Mouse (Mus musculus) heart, embryonic 15.5 days (tissue): ENCODE results near the gene Spata2. TPM values are rescaled to one million over a fixed set of nuclear protein-coding genes. Genes with fewer than 3 reads are reported as not detected.

Experiments used
- ATAC-seq: fragments of 200-750 bp; cut with Nextera tagmentation; replicated peaks from 2 replicates; pipeline ENCODE4 v1.8.0; 2017; ENCODE audit warnings: low read depth, moderate TSS enrichment; ENCODE audit not compliant: insufficient number of reproducible peaks, insufficient read depth, low FRiP score
- H3K27ac ChIP-seq: fragments of 300-500 bp; sonication (generic); 2 replicates; pipeline ENCODE4 v1.5.1; 2015; ENCODE audit warnings: mild to moderate bottlenecking, inconsistent platforms
- H3K27me3 ChIP-seq: fragments of 300-500 bp; sonication (generic); 2 replicates; pipeline ENCODE4 v1.6.1; 2015; ENCODE audit warnings: inconsistent platforms
- H3K36me3 ChIP-seq: fragments of 300-500 bp; sonication (generic); 2 replicates; pipeline ENCODE4 v1.6.1; 2015; ENCODE audit warnings: mild to moderate bottlenecking, inconsistent platforms
- H3K4me1 ChIP-seq: fragments of 300-500 bp; sonication (generic); replicated peaks from 2 replicates; pipeline ENCODE4 v1.6.1; 2015; ENCODE audit warnings: inconsistent platforms
- H3K4me2 ChIP-seq: fragments of 300-500 bp; sonication (generic); 2 replicates; pipeline ENCODE4 v1.6.1; 2015; ENCODE audit warnings: inconsistent platforms, mild to moderate bottlenecking, moderate library complexity
- H3K4me3 ChIP-seq: fragments of 300-500 bp; sonication (generic); 2 replicates; pipeline ENCODE4 v1.5.1; 2015; ENCODE audit warnings: mild to moderate bottlenecking, inconsistent platforms
- H3K9ac ChIP-seq: fragments of 300-500 bp; sonication (generic); 2 replicates; pipeline ENCODE4 v1.6.1; 2015; ENCODE audit warnings: mild to moderate bottlenecking, inconsistent platforms
- H3K9me3 ChIP-seq: fragments of 300-500 bp; sonication (generic); replicated peaks from 2 replicates; pipeline ENCODE4 v1.6.1; 2016; ENCODE audit warnings: inconsistent platforms
- WGBS: fragments of 180-500 bp; shearing (Covaris S2); methylation state at CpG from one replicate; pipeline ENCODE4 v1.1.7; 2015; ENCODE audit warnings: mixed read lengths; 5-methylcytosine and 5-hydroxymethylcytosine counted together
- polyA plus RNA-seq: library from polyadenylated mRNA; unstranded; fragments of >200 nt; fragmentation: Nextera tagmentation; extraction: Ambion mirVana; gene quantifications from 2 replicates; pipeline ENCODE4 v1.2.1, GENCODE M21; 2015

Gene Spata2
- polyA plus RNA-seq, 1 experiment from 2014 or later, result 13.8 TPM

GRCm38 (mm10) chr2:167508569-167508968 is 15.9 kb upstream of the Spata2 start:
- Histone ChIP-seq H3K4me3 (no peak overlapping the region), H3K27me3 (no peaks in the 10 kb centered on the region), H3K9me3 (no peaks in the 10 kb centered on the region), H3K36me3 (peaks cover 37% of the 10 kb centered on the region), H3K9ac (no peak overlapping the region), H3K4me1 (peaks cover 45% of the 10 kb centered on the region), H3K4me2 (no peak overlapping the region), H3K27ac (no peak overlapping the region)
- ATAC-seq, result no peak
- 93% methylated on average over 4 of the region's 4 CpGs for WGBS

GRCm38 (mm10) chr2:167507719-167508385 is 15.2 kb upstream of the Spata2 start:
- Histone ChIP-seq H3K27ac (no peak overlapping the region), H3K36me3 (peaks cover 30% of the 10 kb centered on the region), H3K9me3 (no peaks in the 10 kb centered on the region), H3K4me2 (no peak overlapping the region), H3K4me3 (no peak overlapping the region), H3K9ac (no peak overlapping the region), H3K4me1 (peaks cover 47% of the 10 kb centered on the region), H3K27me3 (no peaks in the 10 kb centered on the region)
- ATAC-seq, result no peak
- WGBS, result 74% methylated on average over 3 of the region's 3 CpGs

- Histone ChIP-seq H3K9me3 (no peaks in the 10 kb centered on the region), H3K4me1 (peaks cover 48% of the 10 kb centered on the region), H3K4me3 (no peak overlapping the region), H3K9ac (no peak overlapping the region), H3K27ac (no peak overlapping the region), H3K27me3 (no peaks in the 10 kb centered on the region), H3K4me2 (no peak overlapping the region), H3K36me3 (peaks cover 19% of the 10 kb centered on the region)
- ATAC-seq, result no peak
- WGBS, result 90% methylated on average over 10 of the region's 10 CpGs
Measured at GRCm38 (mm10) chr2:167506546-167507260, 14.0 kb upstream of the Spata2 start.

- Histone ChIP-seq H3K4me2 (peak overlapping the region; percentile 95), H3K4me1 (peaks cover 38% of the 10 kb centered on the region), H3K9ac (0 out of 2 replicates have a peak overlapping the region, but pooled peaks have one; percentile 32), H3K27ac (no peak overlapping the region), H3K36me3 (peaks cover 11% of the 10 kb centered on the region; the same call in 1 of the 2 replicates), H3K27me3 (no peaks in the 10 kb centered on the region), H3K4me3 (peak overlapping the region; percentile 98), H3K9me3 (no peaks in the 10 kb centered on the region)
- WGBS, result 77% methylated on average over 3 of the region's 3 CpGs
- no peak for ATAC-seq
Measured at GRCm38 (mm10) chr2:167505127-167505526, 12.4 kb upstream of the Spata2 start.

GRCm38 (mm10) chr2:167503896-167504349 is 11.2 kb upstream of the Spata2 start:
- peak overlapping the region; percentile 95 for H3K4me2 ChIP-seq
- peak overlapping the region; percentile 84 for H3K27ac ChIP-seq
- H3K27me3 ChIP-seq, result no peaks in the 10 kb centered on the region
- H3K4me1 ChIP-seq, result peaks cover 34% of the 10 kb centered on the region
- H3K36me3 ChIP-seq, result peaks cover 7% of the 10 kb centered on the region; the same call in 1 of the 2 replicates
- peak; percentile 20; the same call in 1 of the 2 replicates for ATAC-seq
- peak overlapping the region; percentile 98 for H3K4me3 ChIP-seq
- H3K9ac ChIP-seq, result peak overlapping the region; percentile 91
- no peaks in the 10 kb centered on the region for H3K9me3 ChIP-seq
- WGBS, result under 1% methylated on average over 32 of the region's 32 CpGs

- peaks cover 34% of the 10 kb centered on the region for H3K4me1 ChIP-seq
- peak overlapping the region; percentile 95 for H3K4me2 ChIP-seq
- ATAC-seq, result peak; percentile 89
- peak overlapping the region; percentile 84 for H3K27ac ChIP-seq
- H3K36me3 ChIP-seq, result peaks cover 1% of the 10 kb centered on the region; the same call in 1 of the 2 replicates
- H3K9me3 ChIP-seq, result no peaks in the 10 kb centered on the region
- peak overlapping the region; percentile 98 for H3K4me3 ChIP-seq
- WGBS, result under 1% methylated on average over 76 of the region's 85 CpGs
- H3K9ac ChIP-seq, result peak overlapping the region; percentile 91
- no peaks in the 10 kb centered on the region for H3K27me3 ChIP-seq
Measured at GRCm38 (mm10) chr2:167503253-167503895, 10.7 kb upstream of the Spata2 start.

- Histone ChIP-seq H3K9me3 (no peaks in the 10 kb centered on the region), H3K27ac (peak overlapping the region; percentile 84; the same call in 1 of the 2 replicates), H3K36me3 (no peaks in the 10 kb centered on the region), H3K4me1 (peaks cover 29% of the 10 kb centered on the region), H3K4me3 (peak overlapping the region; percentile 98), H3K4me2 (peak overlapping the region; percentile 95), H3K27me3 (no peaks in the 10 kb centered on the region), H3K9ac (0 out of 2 replicates have a peak overlapping the region, but pooled peaks have one; percentile 91)
- WGBS, result 38% methylated on average over 13 of the region's 13 CpGs
- no peak for ATAC-seq
Measured at GRCm38 (mm10) chr2:167502554-167503252, 10.0 kb upstream of the Spata2 start.

GRCm38 (mm10) chr2:167497272-167497671 is 4.6 kb upstream of the Spata2 start:
- H3K9me3 ChIP-seq, result no peaks in the 10 kb centered on the region
- no peaks in the 10 kb centered on the region for H3K27me3 ChIP-seq
- peaks cover 7% of the 10 kb centered on the region for H3K4me1 ChIP-seq
- no peaks in the 10 kb centered on the region for H3K36me3 ChIP-seq
- 75% methylated on average over 5 of the region's 5 CpGs for WGBS
- H3K4me2 ChIP-seq, result no peak overlapping the region
- H3K4me3 ChIP-seq, result no peak overlapping the region
- no peak overlapping the region for H3K27ac ChIP-seq
- ATAC-seq, result no peak
- no peak overlapping the region for H3K9ac ChIP-seq

GRCm38 (mm10) chr2:167496437-167496836 is 3.8 kb upstream of the Spata2 start:
- Histone ChIP-seq H3K9ac (no peak overlapping the region), H3K27me3 (no peaks in the 10 kb centered on the region), H3K27ac (no peak overlapping the region), H3K4me1 (peaks cover 14% of the 10 kb centered on the region), H3K4me2 (no peak overlapping the region), H3K4me3 (no peak overlapping the region), H3K36me3 (no peaks in the 10 kb centered on the region), H3K9me3 (no peaks in the 10 kb centered on the region)
- no peak for ATAC-seq
- WGBS, result 81% methylated on average over 7 of the region's 7 CpGs

- peak; percentile 29 for ATAC-seq
- Histone ChIP-seq H3K36me3 (no peaks in the 10 kb centered on the region), H3K4me1 (peaks cover 38% of the 10 kb centered on the region), H3K4me3 (peak within 1 kb of the TSS; percentile 99), H3K4me2 (peak within 1 kb of the TSS; percentile 88), H3K9ac (peak within 1 kb of the TSS; percentile 94), H3K9me3 (no peaks in the 10 kb centered on the region), H3K27me3 (no peaks in the 10 kb centered on the region), H3K27ac (peak within 1 kb of the TSS; percentile 96)
- WGBS, result 3% methylated on average over 52 of the region's 52 CpGs
Measured at GRCm38 (mm10) chr2:167491757-167492708, 654 bp downstream of the Spata2 start, which contains the start of gene Rnf114. Gene Rnf114 (plus strand): TSS chr2:167492645.
